Mouse (Mus musculus) embryonic facial prominence, embryonic 11.5 days (tissue): ENCODE results near the gene Fpgs. TPM values are rescaled to one million over a fixed set of nuclear protein-coding genes. Genes with fewer than 3 reads are reported as not detected.

Experiments
- ATAC-seq: fragments of 200-750 bp; cut with Nextera tagmentation; replicated peaks from 2 replicates; pipeline ENCODE4 v1.8.0; 2017; ENCODE audit warnings: low read depth; ENCODE audit not compliant: insufficient number of reproducible peaks, low FRiP score, low TSS enrichment
- DNase-seq: peaks from one replicate; pipeline ENCODE4 v3.0.0-alpha.2; 2015; ENCODE audit warnings: low spot score
- H3K27ac ChIP-seq: fragments of 300-500 bp; sonication (generic); replicated peaks from 2 replicates; pipeline ENCODE4 v1.5.1; 2014; ENCODE audit warnings: mild to moderate bottlenecking, low read depth, low read length, control low read depth
- H3K27me3 ChIP-seq: fragments of 300-500 bp; sonication (generic); 2 replicates; pipeline ENCODE4 v1.6.1; 2014; ENCODE audit warnings: mild to moderate bottlenecking, low read length, moderate library complexity, mixed read lengths; ENCODE audit not compliant: control insufficient read depth, insufficient read depth
- H3K36me3 ChIP-seq: fragments of 300-500 bp; sonication (generic); replicated peaks from 2 replicates; pipeline ENCODE4 v1.6.1; 2014; ENCODE audit warnings: low read depth, mild to moderate bottlenecking, low read length, moderate library complexity, mixed read lengths; ENCODE audit not compliant: control insufficient read depth, insufficient read depth
- H3K4me1 ChIP-seq: fragments of 300-500 bp; sonication (generic); 2 replicates; pipeline ENCODE4 v1.6.1; 2014; ENCODE audit warnings: low read length, mixed read lengths; ENCODE audit not compliant: control insufficient read depth, insufficient read depth
- H3K4me2 ChIP-seq: fragments of 300-500 bp; sonication (generic); 2 replicates; pipeline ENCODE4 v1.6.1; 2014; ENCODE audit warnings: low read depth, mild to moderate bottlenecking, control low read depth, low read length, moderate library complexity
- H3K4me3 ChIP-seq: fragments of 300-500 bp; sonication (generic); 2 replicates; pipeline ENCODE4 v1.5.1; 2014; ENCODE audit warnings: low read depth, low read length, control low read depth
- H3K9ac ChIP-seq: fragments of 300-500 bp; sonication (generic); replicated peaks from 2 replicates; pipeline ENCODE4 v1.6.1; 2014; ENCODE audit warnings: mild to moderate bottlenecking, control low read depth, low read length
- H3K9me3 ChIP-seq: fragments of 300-500 bp; sonication (generic); replicated peaks from 2 replicates; pipeline ENCODE4 v1.6.1; 2016; ENCODE audit warnings: mild to moderate bottlenecking, low read length, inconsistent platforms, mixed read lengths; ENCODE audit not compliant: control insufficient read depth
- WGBS: fragments of 180-500 bp; shearing (Covaris S2); extraction: QIAGEN DNeasy Blood & Tissue Kit; methylation state at CpG from one replicate; pipeline ENCODE4 v1.1.7; 2014; 5-methylcytosine and 5-hydroxymethylcytosine counted together
- polyA plus RNA-seq: library from polyadenylated mRNA; unstranded; fragments of >200 nt; fragmentation: Nextera tagmentation; extraction: Ambion mirVana; gene quantifications from 2 replicates; pipeline ENCODE4 v1.2.1, GENCODE M21; 2014

Gene Fpgs
- polyA plus RNA-seq, 1 experiment from 2014 or later, result 15.6 TPM

DNA sequence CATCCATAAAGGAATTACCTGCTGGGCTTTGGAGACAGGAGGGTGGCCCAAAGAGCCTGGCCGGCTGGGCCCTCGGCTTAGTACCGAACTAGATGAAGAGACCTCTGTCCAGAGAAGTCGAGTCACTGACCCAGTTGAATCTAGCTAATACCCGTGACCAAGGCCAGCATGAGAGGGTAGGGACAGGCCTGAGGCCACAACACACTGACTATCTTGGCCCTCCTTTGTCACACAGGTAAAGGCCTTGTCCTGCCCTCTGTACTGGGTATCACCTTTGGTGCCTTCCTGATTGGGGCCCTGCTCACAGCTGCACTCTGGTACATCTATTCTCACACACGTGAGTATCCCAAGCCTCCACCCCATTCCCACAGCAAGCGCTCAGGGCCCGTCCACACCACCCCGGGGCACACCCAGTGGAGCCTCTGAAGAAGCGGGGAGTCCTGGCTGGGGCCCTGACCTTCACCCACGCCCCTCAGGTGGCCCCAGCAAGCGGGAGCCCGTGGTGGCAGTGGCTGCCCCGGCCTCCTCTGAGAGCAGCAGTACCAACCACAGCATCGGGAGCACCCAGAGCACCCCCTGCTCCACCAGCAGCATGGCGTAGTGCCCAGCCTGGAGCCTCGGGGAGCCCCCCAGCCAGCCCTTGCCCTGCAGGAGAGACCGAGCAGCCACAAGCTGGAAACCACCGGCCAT is 22.8 kb downstream of the Fpgs start:
- WGBS, result 81% methylated on average over 19 of the region's 19 CpGs
- ATAC-seq (no peak), DNase-seq (no peak)
- peaks cover 3% of the 10 kb centered on the region for H3K36me3 ChIP-seq
- H3K9ac ChIP-seq, result no peak overlapping the region; the same call in 1 of the 2 replicates
- no peak overlapping the region for H3K4me3 ChIP-seq
- no peak overlapping the region for H3K27ac ChIP-seq
- no peaks in the 10 kb centered on the region for H3K27me3 ChIP-seq
- no peaks in the 10 kb centered on the region for H3K9me3 ChIP-seq
- no peaks in the 10 kb centered on the region for H3K4me1 ChIP-seq
- H3K4me2 ChIP-seq, result no peak overlapping the region

GRCm38 (mm10) chr2:32680051-32680451 is 23.9 kb downstream of the Fpgs start:
- WGBS, result 50% methylated on average over 7 of the region's 7 CpGs
- Histone ChIP-seq H3K27ac (no peak overlapping the region), H3K9me3 (no peaks in the 10 kb centered on the region), H3K36me3 (no peaks in the 10 kb centered on the region; the same call in 1 of the 2 replicates), H3K4me1 (no peaks in the 10 kb centered on the region), H3K9ac (no peak overlapping the region; the same call in 1 of the 2 replicates), H3K27me3 (no peaks in the 10 kb centered on the region), H3K4me3 (no peak overlapping the region), H3K4me2 (no peak overlapping the region)
- no peak for DNase-seq
- ATAC-seq, result no peak

DNA sequence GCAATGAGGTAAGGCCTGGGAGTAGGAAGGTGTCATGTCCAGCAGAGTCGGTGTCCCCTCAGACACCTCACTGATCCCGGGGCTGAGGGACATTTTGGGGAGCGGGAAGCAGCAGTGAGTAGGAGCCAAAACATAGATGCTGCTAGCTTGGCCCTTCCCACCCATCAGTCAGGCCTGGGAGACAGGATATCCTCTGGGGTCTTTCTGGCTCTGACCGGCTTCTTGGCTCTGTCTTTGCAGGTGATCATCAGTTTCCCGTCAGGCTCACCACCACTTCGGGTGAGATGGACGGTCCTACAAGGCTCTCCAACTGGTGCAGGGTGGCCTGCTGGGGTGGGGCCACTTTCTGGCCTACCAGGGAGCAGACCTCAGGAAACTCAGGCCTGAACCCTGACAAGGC is 26.3 kb downstream of the Fpgs start:
- WGBS, result 97% methylated on average over 7 of the region's 7 CpGs
- Histone ChIP-seq H3K27ac (no peak overlapping the region), H3K9ac (no peak overlapping the region), H3K27me3 (no peaks in the 10 kb centered on the region), H3K9me3 (no peaks in the 10 kb centered on the region), H3K36me3 (no peaks in the 10 kb centered on the region), H3K4me2 (no peak overlapping the region), H3K4me1 (no peaks in the 10 kb centered on the region), H3K4me3 (no peak overlapping the region)
- DNase-seq (no peak), ATAC-seq (no peak)

GRCm38 (mm10) chr2:32676821-32677220 is 27.1 kb downstream of the Fpgs start:
- H3K4me1 ChIP-seq, result no peaks in the 10 kb centered on the region
- ATAC-seq, result no peak
- H3K27ac ChIP-seq, result no peak overlapping the region
- WGBS, result 84% methylated on average over 3 of the region's 3 CpGs
- no peaks in the 10 kb centered on the region for H3K27me3 ChIP-seq
- H3K4me2 ChIP-seq, result no peak overlapping the region
- DNase-seq, result no peak
- H3K4me3 ChIP-seq, result no peak overlapping the region
- H3K9ac ChIP-seq, result no peak overlapping the region
- H3K36me3 ChIP-seq, result no peaks in the 10 kb centered on the region
- H3K9me3 ChIP-seq, result no peaks in the 10 kb centered on the region

DNA sequence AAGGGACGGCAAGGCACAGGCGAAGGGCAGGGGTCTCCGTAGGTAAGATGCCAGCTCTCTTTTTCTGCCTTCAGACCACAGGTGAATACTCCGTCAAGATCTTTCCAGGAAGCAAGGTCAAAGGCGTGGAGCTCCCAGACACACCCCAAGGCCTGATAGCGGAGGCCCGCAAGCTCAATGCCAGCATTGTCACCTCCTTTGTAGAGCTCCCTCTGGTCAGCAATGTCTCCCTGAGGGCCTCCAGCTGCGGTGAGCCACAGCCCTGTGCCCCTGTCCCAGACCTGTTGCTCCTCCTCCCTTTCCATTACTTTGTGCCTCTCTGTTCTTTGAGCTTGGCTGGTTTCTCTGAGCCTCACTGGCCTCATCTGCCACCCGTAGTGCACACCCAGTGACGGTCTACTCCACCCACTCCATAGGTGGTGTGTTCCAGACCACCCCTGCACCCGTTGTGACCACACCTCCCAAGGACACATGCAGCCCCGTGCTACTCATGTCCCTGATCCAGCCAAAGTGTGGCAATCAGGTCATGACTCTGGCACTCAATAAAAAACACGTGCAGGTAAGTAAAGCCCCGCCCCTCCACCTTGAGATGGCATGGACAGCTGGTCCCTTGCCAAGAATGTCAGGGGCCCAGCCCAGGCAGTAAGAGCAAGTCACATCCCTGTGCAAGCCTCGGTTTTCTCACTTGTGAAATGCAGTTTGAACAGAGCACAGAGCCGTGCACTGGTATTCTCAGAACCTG is 30.6 kb downstream of the Fpgs start:
- WGBS, result 83% methylated on average over 16 of the region's 16 CpGs
- Histone ChIP-seq H3K4me3 (no peak overlapping the region), H3K27me3 (no peaks in the 10 kb centered on the region), H3K36me3 (no peaks in the 10 kb centered on the region), H3K27ac (no peak overlapping the region), H3K4me1 (no peaks in the 10 kb centered on the region), H3K9me3 (no peaks in the 10 kb centered on the region), H3K9ac (no peak overlapping the region), H3K4me2 (no peak overlapping the region)
- no peak for ATAC-seq
- no peak for DNase-seq

- Histone ChIP-seq H3K27me3 (no peaks in the 10 kb centered on the region), H3K9ac (no peak overlapping the region), H3K4me2 (no peak overlapping the region), H3K4me1 (no peaks in the 10 kb centered on the region), H3K4me3 (no peak overlapping the region), H3K27ac (no peak overlapping the region), H3K36me3 (no peaks in the 10 kb centered on the region), H3K9me3 (no peaks in the 10 kb centered on the region)
- no peak for DNase-seq
- no peak for ATAC-seq
- WGBS, result 70% methylated on average over 9 of the region's 9 CpGs
Measured at GRCm38 (mm10) chr2:32671907-32672595, 31.9 kb downstream of the Fpgs start.

- no peaks in the 10 kb centered on the region for H3K4me1 ChIP-seq
- H3K4me2 ChIP-seq, result no peak overlapping the region
- no peak overlapping the region for H3K9ac ChIP-seq
- no peaks in the 10 kb centered on the region for H3K27me3 ChIP-seq
- no peak for DNase-seq
- 92% methylated on average over 9 of the region's 9 CpGs for WGBS
- H3K4me3 ChIP-seq, result no peak overlapping the region
- no peak overlapping the region for H3K27ac ChIP-seq
- no peaks in the 10 kb centered on the region for H3K9me3 ChIP-seq
- no peaks in the 10 kb centered on the region for H3K36me3 ChIP-seq
- ATAC-seq, result no peak
Measured at GRCm38 (mm10) chr2:32671147-32671546, 32.8 kb downstream of the Fpgs start.

GRCm38 (mm10) chr2:32669876-32670275 is 34.1 kb downstream of the Fpgs start:
- no peak overlapping the region for H3K4me2 ChIP-seq
- no peak for ATAC-seq
- no peaks in the 10 kb centered on the region for H3K4me1 ChIP-seq
- H3K27ac ChIP-seq, result no peak overlapping the region
- no peak overlapping the region for H3K9ac ChIP-seq
- 88% methylated on average over 3 of the region's 3 CpGs for WGBS
- H3K36me3 ChIP-seq, result no peaks in the 10 kb centered on the region
- no peak for DNase-seq
- no peaks in the 10 kb centered on the region for H3K9me3 ChIP-seq
- H3K4me3 ChIP-seq, result no peak overlapping the region
- H3K27me3 ChIP-seq, result no peaks in the 10 kb centered on the region
